25 mouse cellular contexts compared by ENCODE assay signal in genomic region chr6:17028809-17029208, GRCm38 (mm10).
"Had no signal": no experiment of that assay in that cellular context is flagged by ENCODE, and none has a peak within 500 bp of the region (broad histone marks: within the 10 kb centered on the region; RNA-seq: fewer than 3 reads in every experiment).

No protein-coding gene starts in this region.

- H3K9me3 ChIP-seq: heart, embryonic 10.5 days; heart, embryonic 12.5 days; hindbrain, embryonic 10.5 days; hindbrain, embryonic 12.5 days; intestine, embryonic 15.5 days; limb, embryonic 10.5 days; limb, embryonic 12.5 days; liver, embryonic 13.5 days had no signal

- H3K36me3 ChIP-seq: heart, embryonic 10.5 days; heart, embryonic 12.5 days; hindbrain, embryonic 10.5 days; hindbrain, embryonic 12.5 days; intestine, embryonic 15.5 days; limb, embryonic 10.5 days; limb, embryonic 12.5 days; liver, embryonic 13.5 days had no signal

- H3K9ac ChIP-seq: heart, embryonic 12.5 days; hindbrain, embryonic 12.5 days; hindbrain, embryonic 14.5 days; intestine, embryonic 15.5 days; limb, embryonic 12.5 days; liver, embryonic 13.5 days had no signal

- H3K4me2 ChIP-seq: heart, embryonic 12.5 days; hindbrain, embryonic 12.5 days; hindbrain, embryonic 14.5 days; intestine, embryonic 15.5 days; limb, embryonic 12.5 days; liver, embryonic 11.5 days; liver, embryonic 13.5 days had no signal

- ATAC-seq: hindbrain, embryonic 16.5 days; inflammation-experienced regulatory T-cells, adult 6 months; intestine, embryonic 15.5 days; intestine, postnatal 0 days had no signal

- H3K27ac ChIP-seq: heart, embryonic 10.5 days; hindbrain, embryonic 10.5 days; hindbrain, embryonic 12.5 days; hindbrain, embryonic 14.5 days; intestine, embryonic 15.5 days; layer of hippocampus, adult 2 months; left cerebral cortex, adult 2 months; limb, embryonic 10.5 days; limb, embryonic 12.5 days; liver, embryonic 13.5 days had no signal

- H3K4me3 ChIP-seq: heart, embryonic 10.5 days; heart, embryonic 12.5 days; hindbrain, embryonic 10.5 days; hindbrain, embryonic 12.5 days; intestine, embryonic 15.5 days; layer of hippocampus, adult 2 months; left cerebral cortex, adult 2 months; limb, embryonic 10.5 days; limb, embryonic 12.5 days; liver, embryonic 13.5 days had no signal

- H3K4me1 ChIP-seq: heart, embryonic 12.5 days; limb, embryonic 12.5 days; liver, embryonic 13.5 days had no signal

- H3K27me3 ChIP-seq: hindbrain, embryonic 12.5 days; intestine, embryonic 15.5 days; limb, embryonic 12.5 days; liver, embryonic 13.5 days had no signal

- DNase-seq: gastrocnemius, postnatal 36 days; heart, adult 11 months; heart, postnatal 10 days; heart, postnatal 4 days; kidney, adult 18-20 months; kidney, adult 8-10 months; kidney, postnatal 10 days; kidney, postnatal 25 days; kidney, postnatal 4 days; liver; liver, embryonic 13.5 days had no signal
